Comparison of ENCODE assay signal across 8 mouse cellular contexts in the genomic region with DNA sequence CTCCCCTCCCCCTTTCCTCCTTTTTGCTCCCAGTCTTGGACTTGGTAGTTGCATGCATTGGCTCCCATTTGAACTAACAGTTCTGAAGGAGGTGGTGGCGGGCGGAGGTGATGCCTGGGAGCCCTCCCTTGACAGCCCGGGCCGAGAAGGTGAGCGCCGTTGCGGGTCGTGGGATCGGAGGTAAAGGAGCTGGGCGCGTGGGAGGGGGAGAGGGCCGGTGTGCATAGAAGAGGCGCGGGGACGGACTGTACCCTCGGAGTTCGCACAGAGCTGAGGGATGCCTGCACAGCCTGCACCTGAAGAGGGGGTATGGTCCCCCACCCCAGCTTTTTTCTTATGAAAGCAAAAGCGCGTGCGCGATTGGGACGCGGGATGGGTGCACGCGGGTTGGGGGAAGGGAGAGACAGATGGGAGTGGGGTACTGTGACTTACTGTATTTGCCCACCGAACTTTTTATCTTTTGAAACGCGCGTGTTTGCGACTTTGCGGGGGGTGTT. TPM values are rescaled to one million over a fixed set of nuclear protein-coding genes. Genes with fewer than 3 reads are reported as not detected.
DNase-seq lines count a peak whose midpoint lies in the region; ATAC-seq and TF ChIP-seq lines count a peak whose summit lies in the region.

No protein-coding gene starts in this region.

- no peaks in the 10 kb centered on the region for H3K9me3 ChIP-seq in forebrain, postnatal 0 days (ENCODE audit: low read length)
- H3K9me3 ChIP-seq in stomach, embryonic 14.5 days (ENCODE audit: control insufficient read depth, low read depth, low read length) = no peaks in the 10 kb centered on the region

- H3K4me1 ChIP-seq in forebrain, postnatal 0 days (ENCODE audit: insufficient read depth) = no peaks in the 10 kb centered on the region
- peaks cover 3% of the 10 kb centered on the region; the same call in 1 of the 2 replicates for H3K4me1 ChIP-seq in stomach, embryonic 14.5 days (ENCODE audit: control insufficient read depth, insufficient read depth, low read length)

- peaks cover 65% of the 10 kb centered on the region for H3K79me2 ChIP-seq in macrophage (ENCODE audit: inconsistent target)

- peak; percentile 12 for DNase-seq in left cerebral cortex, adult 11 months (ENCODE audit: low spot score)
- no peak for DNase-seq in left cerebral cortex, postnatal 36 days (ENCODE audit: low spot score in 2 of 2)
- peak; percentile 20 for DNase-seq in brain, embryonic 18.5 days (ENCODE audit: low read depth, low spot score)
- peak; percentile 73 for DNase-seq in forebrain, postnatal 0 days
- peak; percentile 42 to 53 for DNase-seq in layer of hippocampus, postnatal 14 days (ENCODE audit: low spot score in 2 of 2)
- no peak for DNase-seq in spleen, postnatal 4 days (ENCODE audit: low spot score in 2 of 2)

- H3K9ac ChIP-seq in forebrain, postnatal 0 days = peak overlapping the region; percentile 60
- peak overlapping the region; percentile 50 for H3K9ac ChIP-seq in stomach, embryonic 14.5 days (replicated peaks; ENCODE audit: low read depth, low read length)

- peak overlapping the region; percentile 48 for H3K4me3 ChIP-seq in forebrain, postnatal 0 days (ENCODE audit: low read depth, low read length)
- H3K4me3 ChIP-seq in macrophage (ENCODE audit: inconsistent target) = peak overlapping the region; percentile 66
- peak overlapping the region; percentile 53 for H3K4me3 ChIP-seq in stomach, embryonic 14.5 days (ENCODE audit: low read depth, low read length)

- H3K36me3 ChIP-seq in forebrain, postnatal 0 days (ENCODE audit: insufficient read depth) = peaks cover 6% of the 10 kb centered on the region; the same call in 1 of the 2 replicates
- H3K36me3 ChIP-seq in macrophage (ENCODE audit: inconsistent target) = no peaks in the 10 kb centered on the region
- no peaks in the 10 kb centered on the region; the same call in 1 of the 2 replicates for H3K36me3 ChIP-seq in stomach, embryonic 14.5 days (ENCODE audit: control insufficient read depth, insufficient read depth, low read length)

- ATAC-seq in forebrain, postnatal 0 days = peak; percentile 40
- peak; percentile 46 for ATAC-seq in stomach, embryonic 14.5 days (ENCODE audit: insufficient number of reproducible peaks, insufficient read depth, low FRiP score, low read depth)

- 22% methylated on average over 31 of the region's 31 CpGs for WGBS in forebrain, postnatal 0 days
- WGBS in macrophage (ENCODE audit: missing documents) = 25% methylated on average over 29 of the region's 31 CpGs
- WGBS in stomach, embryonic 14.5 days = 19% methylated on average over 29 of the region's 31 CpGs

- intact Hi-C loops in left cerebral cortex, postnatal 36 days (cut with DNase I) = no loop called here

- peak overlapping the region; percentile 48 for H3K4me2 ChIP-seq in forebrain, postnatal 0 days (ENCODE audit: low read depth)
- peak overlapping the region; percentile 51 for H3K4me2 ChIP-seq in stomach, embryonic 14.5 days (replicated peaks; ENCODE audit: low read depth, low read length)

- TF ChIP-seq CTCF in forebrain, postnatal 0 days (IDR thresholded peaks at IDR 0.05; ENCODE audit: low read depth) = no peak

- H3K27me3 ChIP-seq in forebrain, postnatal 0 days (ENCODE audit: insufficient read depth, low read length) = no peaks in the 10 kb centered on the region
- H3K27me3 ChIP-seq in stomach, embryonic 14.5 days (ENCODE audit: control insufficient read depth, insufficient read depth, low read length) = no peaks in the 10 kb centered on the region

- H3K27ac ChIP-seq in forebrain, postnatal 0 days (ENCODE audit: low read depth, low read length) = peak overlapping the region; percentile 82
- peak overlapping the region; percentile 68 for H3K27ac ChIP-seq in macrophage
- H3K27ac ChIP-seq in stomach, embryonic 14.5 days (ENCODE audit: low read length) = peak overlapping the region; percentile 76; the same call in 1 of the 2 replicates

RNA-seq across cellular contexts. Expression of a gene that starts 0.5 kb away (rescaled TPM):
- total RNA-seq in left cerebral cortex, postnatal 36 days (2021) = 100 to 1,000 TPM; 142 to 160 TPM
- 104 and 146 TPM in 2 replicates for total RNA-seq in forebrain, postnatal 0 days (2014; rRNA removed)
- 263 and 328 TPM in 2 replicates for polyA plus RNA-seq in forebrain, postnatal 0 days (2015; fragmentation: Nextera tagmentation; extraction: Ambion mirVana)
- 100 to 1,000 TPM; 169 to 189 TPM for total RNA-seq in layer of hippocampus, postnatal 14 days (2021)
- total RNA-seq in macrophage (2018; cell fraction: chromatin; rRNA removed) = 10 to 100 TPM in 14 of 26 experiments, 1 to 10 TPM in 12; 4.7 to 21.2 (median 10.6) TPM
- 100 to 1,000 TPM in 8 of 26 experiments, 10 to 100 TPM in 18; 54.9 to 121 (median 78.0) TPM for total RNA-seq in macrophage (2018; cell fraction: cytosol; rRNA removed)
- 10 to 100 TPM; 15.0 to 40.2 (median 24.2) TPM for total RNA-seq in macrophage (2018; cell fraction: nucleus; rRNA removed)
- polyA plus RNA-seq in macrophage (2018) = 51.7 to 118 TPM (median 93.0 TPM) in 3 replicates
- polyA plus RNA-seq in stomach, embryonic 14.5 days (2014; fragmentation: Nextera tagmentation; extraction: Ambion mirVana) = 251 and 252 TPM in 2 replicates

RNA-seq across cellular contexts. Expression of a gene that starts 0.6 kb away (rescaled TPM):
- total RNA-seq in left cerebral cortex, postnatal 36 days (2021) = 10 to 100 TPM; 42.1 to 51.6 TPM
- 48.9 and 53.9 TPM in 2 replicates for total RNA-seq in forebrain, postnatal 0 days (2014; rRNA removed)
- polyA plus RNA-seq in forebrain, postnatal 0 days (2015; fragmentation: Nextera tagmentation; extraction: Ambion mirVana) = 30.6 and 32.3 TPM in 2 replicates
- total RNA-seq in layer of hippocampus, postnatal 14 days (2021) = 10 to 100 TPM; 38.5 to 41.7 TPM
- 10 to 100 TPM in 21 of 26 experiments, 1 to 10 TPM in 5; 4.6 to 36.6 (median 19.9) TPM for total RNA-seq in macrophage (2018; cell fraction: chromatin; rRNA removed)
- total RNA-seq in macrophage (2018; cell fraction: cytosol; rRNA removed) = 10 to 100 TPM in 25 of 26 experiments, 1 to 10 TPM in 1; 8.2 to 17.6 (median 15.6) TPM
- total RNA-seq in macrophage (2018; cell fraction: nucleus; rRNA removed) = 10 to 100 TPM in 18 of 26 experiments, 1 to 10 TPM in 8; 6.0 to 28.9 (median 15.1) TPM
- 15.1 to 22.1 TPM (median 20.8 TPM) in 3 replicates for polyA plus RNA-seq in macrophage (2018)
- 51.3 and 54.7 TPM in 2 replicates for polyA plus RNA-seq in stomach, embryonic 14.5 days (2014; fragmentation: Nextera tagmentation; extraction: Ambion mirVana)

RNA-seq across cellular contexts. Expression of a gene that starts 40.2 kb away (rescaled TPM):
- 100 to 1,000 TPM; 334 to 347 TPM for total RNA-seq in left cerebral cortex, postnatal 36 days (2021)
- 489 and 559 TPM in 2 replicates for total RNA-seq in forebrain, postnatal 0 days (2014; rRNA removed)
- 278 and 300 TPM in 2 replicates for polyA plus RNA-seq in forebrain, postnatal 0 days (2015; fragmentation: Nextera tagmentation; extraction: Ambion mirVana)
- 100 to 1,000 TPM; 380 to 412 TPM for total RNA-seq in layer of hippocampus, postnatal 14 days (2021)
- total RNA-seq in macrophage (2018; cell fraction: chromatin; rRNA removed) = 100 to 1,000 TPM in 2 of 26 experiments, 10 to 100 TPM in 24; 39.7 to 108 (median 65.7) TPM
- total RNA-seq in macrophage (2018; cell fraction: cytosol; rRNA removed) = 100 to 1,000 TPM; 101 to 171 (median 134) TPM
- total RNA-seq in macrophage (2018; cell fraction: nucleus; rRNA removed) = 100 to 1,000 TPM in 11 of 26 experiments, 10 to 100 TPM in 15; 50.7 to 132 (median 95.0) TPM
- polyA plus RNA-seq in macrophage (2018) = 132 to 239 TPM (median 169 TPM) in 3 replicates
- 169 and 181 TPM in 2 replicates for polyA plus RNA-seq in stomach, embryonic 14.5 days (2014; fragmentation: Nextera tagmentation; extraction: Ambion mirVana)

Comparison
In these comparisons a context has a peak if more than half of its experiments do, and no peak if none do; other contexts are left out.
1. DNase-seq: peak in left cerebral cortex, adult 11 months (single experiment), brain, embryonic 18.5 days (single experiment), forebrain, postnatal 0 days (single experiment) and layer of hippocampus, postnatal 14 days (2 of 2); none in left cerebral cortex, postnatal 36 days (0 of 2) and spleen, postnatal 4 days (0 of 2).
2. Peak in every context shown above with its lines, with median percentiles within 50 percentile points of each other: H3K27ac ChIP-seq and H3K4me3 ChIP-seq.